Mouse (Mus musculus): ENCODE results near the gene Srsf5. TPM values are rescaled to one million over a fixed set of nuclear protein-coding genes. Genes with fewer than 3 reads are reported as not detected.

The Srsf5 gene
- polyA plus RNA-seq, 1 experiment = 123 TPM

DNA sequence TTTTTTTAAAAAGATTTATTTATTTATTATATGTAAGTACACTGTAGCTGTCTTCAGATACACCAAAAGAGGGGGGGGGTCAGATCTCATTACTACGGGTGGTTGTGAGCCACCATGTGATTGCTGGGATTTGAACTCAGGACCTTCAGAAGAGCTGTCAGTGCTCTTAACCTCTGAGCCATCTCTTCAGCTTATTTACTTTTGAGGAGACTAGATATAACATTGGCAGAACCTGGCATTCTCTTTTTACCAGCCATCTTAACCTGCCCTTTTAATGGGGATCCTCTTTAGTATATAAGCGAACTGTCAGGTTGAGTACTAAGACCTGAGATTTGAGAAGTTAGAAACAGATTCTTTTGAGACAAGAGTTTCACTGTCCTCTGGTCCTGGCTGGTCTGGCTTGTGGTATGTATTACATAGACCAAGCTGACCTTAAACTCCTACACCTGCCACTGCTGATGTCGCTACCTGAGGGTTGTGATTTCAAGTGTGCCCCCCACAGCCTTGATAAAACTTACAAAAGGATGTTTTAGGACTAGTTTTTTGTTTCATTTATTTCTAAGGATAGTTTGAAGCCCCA, 6.4 kb downstream of the Srsf5 start:
- Histone ChIP-seq H3K4me2 (ENCODE audit: low read depth) (no peak overlapping the region), H3ac (ENCODE audit: control insufficient read depth, insufficient read length) (no peak overlapping the region), H3K79me2 (ENCODE audit: control insufficient read depth, insufficient read depth) (peaks cover 70% of the 10 kb centered on the region), H3K36me3 (ENCODE audit: control insufficient read depth, insufficient read depth) (peaks cover 88% of the 10 kb centered on the region), H3K27me3 (ENCODE audit: control insufficient read depth, insufficient read depth, insufficient read length) (no peaks in the 10 kb centered on the region), H3K4me3 (no peak overlapping the region)
- TF ChIP-seq MAX (IDR thresholded peaks at IDR 0.05; ENCODE audit: low read depth) (no peak), TCF3 (IDR thresholded peaks at IDR 0.05; ENCODE audit: insufficient read length, low read depth) (no peak), MYOD1 (IDR thresholded peaks at IDR 0.05; ENCODE audit: control insufficient read depth in 1 of 3, insufficient read length in 2 of 3, low read depth in 2 of 3) (no peak), USF1 (IDR thresholded peaks at IDR 0.05; ENCODE audit: low read depth) (no peak), TCF12 (IDR thresholded peaks at IDR 0.05; ENCODE audit: insufficient read depth, poor library complexity, severe bottlenecking) (no peak)

DNA sequence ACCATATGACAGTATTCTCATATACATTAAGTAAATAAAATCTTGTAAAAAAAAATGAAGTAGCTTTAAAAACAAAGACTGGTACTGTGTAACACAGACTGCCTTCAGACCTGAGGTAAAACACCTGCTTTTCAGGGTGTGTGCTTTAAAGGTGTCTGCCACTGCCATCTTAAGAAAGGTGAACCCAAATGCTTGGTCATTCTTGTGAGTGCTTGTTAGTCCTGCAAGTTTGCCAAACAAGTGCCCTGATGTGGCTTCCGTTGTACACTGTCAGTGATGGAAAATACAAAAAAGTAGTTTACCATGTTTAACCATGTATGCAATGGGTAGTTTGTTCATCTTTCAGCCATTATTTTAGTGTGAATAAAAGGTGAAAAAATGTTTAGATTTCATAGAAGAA, 7.2 kb downstream of the Srsf5 start:
- H3K4me2 ChIP-seq (ENCODE audit: low read depth) = no peak overlapping the region
- H3K36me3 ChIP-seq (ENCODE audit: control insufficient read depth, insufficient read depth) = peaks cover 90% of the 10 kb centered on the region
- H3K27me3 ChIP-seq (ENCODE audit: control insufficient read depth, insufficient read depth, insufficient read length) = no peaks in the 10 kb centered on the region
- H3K4me3 ChIP-seq = no peak overlapping the region
- H3ac ChIP-seq (ENCODE audit: control insufficient read depth, insufficient read length) = no peak overlapping the region
- TF ChIP-seq MYOG (IDR thresholded peaks at IDR 0.05; ENCODE audit: control insufficient read depth in 1 of 3, insufficient read depth in 1 of 3, insufficient read length in 2 of 3, low read depth in 2 of 3) (no peak), SRF (IDR thresholded peaks at IDR 0.05; ENCODE audit: control insufficient read depth, insufficient read length, low read depth) (no peak), MYOD1 (IDR thresholded peaks at IDR 0.05; ENCODE audit: control insufficient read depth in 1 of 3, insufficient read length in 2 of 3, low read depth in 2 of 3) (no peak)
- H3K79me2 ChIP-seq (ENCODE audit: control insufficient read depth, insufficient read depth) = peaks cover 66% of the 10 kb centered on the region

DNA sequence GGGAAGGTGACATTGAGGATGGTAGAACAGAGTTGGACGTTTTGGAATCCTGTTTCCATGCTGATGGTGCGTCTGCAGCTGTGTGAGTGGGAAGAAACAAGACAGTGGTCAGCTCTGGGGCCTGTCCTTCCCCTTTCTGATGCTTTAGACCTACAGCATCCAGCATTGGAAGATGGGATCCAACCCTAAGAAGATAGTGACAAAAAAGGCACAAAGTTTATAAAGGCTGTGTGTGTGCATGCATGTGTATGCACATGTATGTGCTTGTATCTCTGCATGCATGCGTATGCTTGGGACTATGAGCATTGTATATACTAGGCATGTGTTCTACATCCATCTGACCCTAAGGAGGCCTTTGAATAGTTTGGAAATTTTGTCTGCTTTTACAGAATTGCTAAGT, 10.7 kb downstream of the Srsf5 start:
- Histone ChIP-seq H3ac (ENCODE audit: control insufficient read depth, insufficient read length) (no peak overlapping the region), H3K4me3 (no peak overlapping the region), H3K27me3 (ENCODE audit: control insufficient read depth, insufficient read depth, insufficient read length) (no peaks in the 10 kb centered on the region), H3K36me3 (ENCODE audit: control insufficient read depth, insufficient read depth) (peaks cover 65% of the 10 kb centered on the region), H3K4me2 (ENCODE audit: low read depth) (no peak overlapping the region), H3K79me2 (ENCODE audit: control insufficient read depth, insufficient read depth) (peaks cover 38% of the 10 kb centered on the region)
- peak; percentile 36 for TF ChIP-seq POLR2A (IDR thresholded peaks at IDR 0.05; ENCODE audit: insufficient read length, low read depth)
- TF ChIP-seq SRF (IDR thresholded peaks at IDR 0.05; ENCODE audit: control insufficient read depth, insufficient read length, low read depth) = no peak
- no peak for TF ChIP-seq E2F4 (IDR thresholded peaks at IDR 0.05; ENCODE audit: insufficient read depth)
- TF ChIP-seq POLR2AphosphoS2 (IDR thresholded peaks at IDR 0.05; ENCODE audit: insufficient read length, low read depth) = peak; percentile 56

DNA sequence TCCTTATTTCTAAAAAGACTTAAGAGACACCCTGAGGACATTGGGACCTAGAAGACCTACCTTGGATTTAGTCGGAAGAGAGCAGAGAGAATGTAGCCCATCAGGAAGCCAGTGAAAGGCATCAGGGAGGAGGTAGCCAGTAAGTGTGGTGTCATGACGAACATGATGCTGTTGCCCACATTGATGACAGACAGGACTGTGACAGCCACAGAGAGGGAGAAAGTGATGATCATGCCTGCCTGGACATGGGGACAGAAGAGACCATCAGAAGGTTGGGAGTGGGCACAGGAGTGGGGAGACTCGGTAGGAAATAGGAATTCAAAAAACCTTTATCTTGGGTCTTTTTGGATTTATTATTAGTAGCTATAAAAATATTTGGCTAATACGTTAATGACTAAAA, 12.7 kb downstream of the Srsf5 start:
- peaks cover 47% of the 10 kb centered on the region for H3K36me3 ChIP-seq (ENCODE audit: control insufficient read depth, insufficient read depth)
- no peaks in the 10 kb centered on the region for H3K27me3 ChIP-seq (ENCODE audit: control insufficient read depth, insufficient read depth, insufficient read length)
- H3ac ChIP-seq (ENCODE audit: control insufficient read depth, insufficient read length) = no peak overlapping the region
- H3K79me2 ChIP-seq (ENCODE audit: control insufficient read depth, insufficient read depth) = peaks cover 18% of the 10 kb centered on the region
- no peak for TF ChIP-seq MAX (IDR thresholded peaks at IDR 0.05; ENCODE audit: low read depth)
- TF ChIP-seq SRF (IDR thresholded peaks at IDR 0.05; ENCODE audit: control insufficient read depth, insufficient read length, low read depth) = no peak
- peak; percentile 33 for TF ChIP-seq POLR2A (IDR thresholded peaks at IDR 0.05; ENCODE audit: insufficient read length, low read depth)
- TF ChIP-seq REST (IDR thresholded peaks at IDR 0.05; ENCODE audit: insufficient read depth, insufficient read length) = no peak
- no peak for TF ChIP-seq CEBPB (IDR thresholded peaks at IDR 0.05; ENCODE audit: insufficient read depth, poor library complexity, severe bottlenecking)
- peak; percentile 89 for TF ChIP-seq POLR2AphosphoS2 (IDR thresholded peaks at IDR 0.05; ENCODE audit: insufficient read length, low read depth)
- no peak overlapping the region for H3K4me2 ChIP-seq (ENCODE audit: low read depth)
- H3K4me3 ChIP-seq = no peak overlapping the region

DNA sequence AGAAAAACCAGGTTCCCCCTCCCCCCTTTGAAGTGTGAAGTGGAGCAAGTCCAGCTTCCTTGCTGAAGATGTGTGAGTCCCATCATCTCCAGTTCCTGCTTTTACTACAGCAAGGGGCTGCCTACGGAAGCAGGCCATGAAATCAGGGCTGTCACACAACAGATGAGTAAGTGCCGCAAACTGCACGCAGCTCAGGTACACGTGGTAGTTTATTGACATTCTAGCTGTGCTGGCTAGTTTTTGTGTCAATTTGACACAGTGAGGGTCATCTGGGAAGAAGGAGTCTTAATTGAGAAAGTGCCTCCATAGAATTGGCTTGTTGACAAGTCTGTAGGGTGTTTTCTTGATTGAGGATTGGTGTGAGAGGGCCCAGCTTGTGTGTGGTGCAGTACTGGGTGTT, 17.3 kb downstream of the Srsf5 start:
- Histone ChIP-seq H3K27me3 (ENCODE audit: control insufficient read depth, insufficient read depth, insufficient read length) (no peaks in the 10 kb centered on the region), H3K79me2 (ENCODE audit: control insufficient read depth, insufficient read depth) (no peaks in the 10 kb centered on the region), H3K4me3 (no peak overlapping the region), H3K36me3 (ENCODE audit: control insufficient read depth, insufficient read depth) (peaks cover 6% of the 10 kb centered on the region), H3K4me2 (ENCODE audit: low read depth) (no peak overlapping the region), H3ac (ENCODE audit: control insufficient read depth, insufficient read length) (no peak overlapping the region)
- TF ChIP-seq E2F4 (IDR thresholded peaks at IDR 0.05; ENCODE audit: insufficient read depth) (no peak), POLR2AphosphoS2 (IDR thresholded peaks at IDR 0.05; ENCODE audit: insufficient read length, low read depth) (peak; percentile 52)

DNA sequence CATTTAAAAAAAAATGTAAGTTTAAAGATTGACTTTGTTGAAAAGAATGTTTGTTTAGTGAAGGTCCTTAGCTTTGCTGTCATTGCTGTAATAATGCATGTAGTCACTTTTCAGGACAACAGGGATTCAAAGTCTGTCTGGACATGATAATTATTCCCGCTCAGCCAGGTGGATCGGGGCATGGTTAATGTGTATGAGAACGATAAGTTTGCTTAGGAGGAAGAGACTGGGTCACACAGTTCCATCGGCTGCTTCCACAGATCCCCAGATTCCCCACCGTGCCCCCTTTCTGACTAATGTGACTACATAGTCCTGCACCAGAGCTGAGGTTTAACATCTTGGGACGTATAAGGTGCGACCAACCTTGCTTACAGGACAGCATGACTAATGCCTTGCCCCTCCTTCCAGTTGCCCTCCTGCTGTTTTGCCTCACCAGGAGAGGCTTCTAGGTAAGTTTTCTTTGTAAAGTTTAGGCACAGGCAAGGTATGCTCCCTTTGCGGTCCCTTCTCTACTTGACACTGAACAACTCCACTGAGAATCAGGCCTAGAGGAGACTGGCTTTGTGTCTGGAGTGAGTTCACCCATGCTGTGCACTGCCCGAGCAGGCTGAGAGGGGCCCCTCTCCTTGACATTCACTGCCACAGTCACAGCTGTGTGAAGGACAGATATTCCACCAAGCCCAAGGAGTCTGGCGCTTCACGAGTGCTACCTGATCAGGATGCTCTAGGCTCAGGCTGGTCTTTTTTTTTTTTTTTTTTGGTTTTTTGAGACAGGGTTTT, 20.9 kb downstream of the Srsf5 start:
- no peak overlapping the region for H3K4me2 ChIP-seq (ENCODE audit: low read depth)
- H3K27me3 ChIP-seq (ENCODE audit: control insufficient read depth, insufficient read depth, insufficient read length) = no peaks in the 10 kb centered on the region
- no peak for TF ChIP-seq POLR2AphosphoS2 (IDR thresholded peaks at IDR 0.05; ENCODE audit: insufficient read length, low read depth)
- no peak overlapping the region for H3ac ChIP-seq (ENCODE audit: control insufficient read depth, insufficient read length)
- H3K4me3 ChIP-seq = no peak overlapping the region
- no peaks in the 10 kb centered on the region for H3K79me2 ChIP-seq (ENCODE audit: control insufficient read depth, insufficient read depth)
- no peaks in the 10 kb centered on the region for H3K36me3 ChIP-seq (ENCODE audit: control insufficient read depth, insufficient read depth)
